Mouse (Mus musculus): ENCODE results near the gene Nckipsd.

The Nckipsd gene

GRCm38 (mm10) chr9:108808163-108808665 is at the start of gene Nckipsd:
TSS of gene Nckipsd (plus strand) at chr9:108808368.
- peak; percentile 99 for DNase-seq

- no peak for DNase-seq
Measured at GRCm38 (mm10) chr9:108759121-108759520, 49.0 kb upstream of the Nckipsd start.

GRCm38 (mm10) chr9:108759805-108760204 is 48.4 kb upstream of the Nckipsd start:
- DNase-seq = peak; percentile 40

GRCm38 (mm10) chr9:108761561-108761960 is 46.6 kb upstream of the Nckipsd start:
- no peak for DNase-seq

- no peak for DNase-seq
Measured at GRCm38 (mm10) chr9:108764971-108765370, 43.2 kb upstream of the Nckipsd start.

GRCm38 (mm10) chr9:108776614-108777013 is 31.6 kb upstream of the Nckipsd start:
- no peak for DNase-seq

GRCm38 (mm10) chr9:108777276-108777675 is 30.9 kb upstream of the Nckipsd start:
- DNase-seq = no peak

- no peak for DNase-seq
Measured at GRCm38 (mm10) chr9:108780959-108781358, 27.2 kb upstream of the Nckipsd start.

GRCm38 (mm10) chr9:108781891-108782290 is 26.3 kb upstream of the Nckipsd start:
- DNase-seq = no peak

GRCm38 (mm10) chr9:108782836-108783547 is 25.2 kb upstream of the Nckipsd start:
- DNase-seq = no peak

GRCm38 (mm10) chr9:108783548-108784463 is 24.4 kb upstream of the Nckipsd start, which contains the start of gene Ip6k2:
TSS of gene Ip6k2 (plus strand) at chr9:108783796.
- DNase-seq = peak; percentile 98

- DNase-seq = no peak
Measured at GRCm38 (mm10) chr9:108785416-108785815, 22.8 kb upstream of the Nckipsd start.

GRCm38 (mm10) chr9:108786494-108786893 is 21.7 kb upstream of the Nckipsd start:
- no peak for DNase-seq

- DNase-seq = no peak
Measured at GRCm38 (mm10) chr9:108787080-108787479, 21.1 kb upstream of the Nckipsd start.

GRCm38 (mm10) chr9:108788713-108789112 is 19.5 kb upstream of the Nckipsd start:
- no peak for DNase-seq

- no peak for DNase-seq
Measured at GRCm38 (mm10) chr9:108792307-108792706, 15.9 kb upstream of the Nckipsd start.

- DNase-seq = no peak
Measured at GRCm38 (mm10) chr9:108792730-108793129, 15.4 kb upstream of the Nckipsd start.

GRCm38 (mm10) chr9:108795281-108795680 is 12.9 kb upstream of the Nckipsd start:
- DNase-seq = no peak

- no peak for DNase-seq
Measured at GRCm38 (mm10) chr9:108795762-108796161, 12.4 kb upstream of the Nckipsd start.

GRCm38 (mm10) chr9:108796351-108796981 is 11.7 kb upstream of the Nckipsd start:
- no peak for DNase-seq

GRCm38 (mm10) chr9:108797477-108797876 is 10.7 kb upstream of the Nckipsd start:
- DNase-seq = no peak

GRCm38 (mm10) chr9:108798508-108799075 is 9.6 kb upstream of the Nckipsd start:
- no peak for DNase-seq

- DNase-seq = no peak
Measured at GRCm38 (mm10) chr9:108799564-108799963, 8.6 kb upstream of the Nckipsd start.
